Mouse (Mus musculus): Measurements from ENCODE around the gene Slc24a3.

Slc24a3 gene

GRCm38 (mm10) chr2:145684891-145685290, 517.3 kb downstream of the Slc24a3 start:
- no peak for DNase-seq (ENCODE audit: low spot score)

- DNase-seq (ENCODE audit: low spot score), result no peak
Measured at GRCm38 (mm10) chr2:145686017-145686416, 518.5 kb downstream of the Slc24a3 start.

- no peak for DNase-seq (ENCODE audit: low spot score)
Measured at GRCm38 (mm10) chr2:145691367-145692009, 523.9 kb downstream of the Slc24a3 start.

Data from c-Kit-positive CD71-positive TER-119-positive erythroid progenitor cells, embryonic 14.5 days (primary cell).